Mouse (Mus musculus): ENCODE measurements around the gene Ttc25. TPM values are rescaled to one million over a fixed set of nuclear protein-coding genes. Genes with fewer than 3 reads are reported as not detected.

Gene Ttc25
- polyA plus RNA-seq, 1 experiment: 0.71 TPM

DNA sequence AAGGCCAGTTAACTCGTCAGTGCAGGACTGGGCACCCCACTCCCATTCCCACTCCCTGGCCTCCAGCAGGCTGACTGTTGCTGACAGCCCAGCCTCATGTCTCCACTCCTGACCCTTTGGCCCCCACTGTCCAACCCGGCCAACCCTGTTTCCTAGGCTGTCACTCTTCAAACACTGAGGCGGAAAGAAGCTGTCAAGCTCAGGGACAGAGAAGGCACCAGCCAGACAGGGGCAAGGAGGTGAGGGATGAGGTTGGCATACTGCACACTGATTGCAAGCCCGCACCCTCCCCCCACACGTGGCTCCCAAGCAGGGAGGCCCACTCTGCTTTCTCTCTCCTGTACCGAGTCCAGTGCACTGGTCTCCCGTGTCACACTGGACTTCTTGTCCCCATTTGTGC, 26.2 kb upstream of the Ttc25 start:
- no peak overlapping the region for H3K4me2 ChIP-seq (ENCODE audit: low read depth)
- H3K27me3 ChIP-seq (ENCODE audit: control insufficient read depth, insufficient read depth, insufficient read length): no peaks in the 10 kb centered on the region
- H3ac ChIP-seq (ENCODE audit: control insufficient read depth, insufficient read length): no peak overlapping the region
- peaks cover 20% of the 10 kb centered on the region for H3K79me2 ChIP-seq (ENCODE audit: control insufficient read depth, insufficient read depth)
- H3K4me3 ChIP-seq: no peak overlapping the region
- peaks cover 70% of the 10 kb centered on the region for H3K36me3 ChIP-seq (ENCODE audit: control insufficient read depth, insufficient read depth)
- TF ChIP-seq POLR2AphosphoS2 (IDR thresholded peaks at IDR 0.05; ENCODE audit: insufficient read length, low read depth) (no peak), POLR2A (IDR thresholded peaks at IDR 0.05; ENCODE audit: insufficient read length, low read depth) (no peak), MYOD1 (IDR thresholded peaks at IDR 0.05; ENCODE audit: control insufficient read depth in 1 of 3, insufficient read length in 2 of 3, low read depth in 2 of 3) (no peak), MAX (IDR thresholded peaks at IDR 0.05; ENCODE audit: low read depth) (no peak), E2F4 (IDR thresholded peaks at IDR 0.05; ENCODE audit: insufficient read depth) (no peak), SRF (IDR thresholded peaks at IDR 0.05; ENCODE audit: control insufficient read depth, insufficient read length, low read depth) (no peak), TCF3 (IDR thresholded peaks at IDR 0.05; ENCODE audit: insufficient read length, low read depth) (no peak), CEBPB (IDR thresholded peaks at IDR 0.05; ENCODE audit: insufficient read depth, poor library complexity, severe bottlenecking) (no peak), USF1 (IDR thresholded peaks at IDR 0.05; ENCODE audit: low read depth) (no peak), MYOG (IDR thresholded peaks at IDR 0.05; ENCODE audit: control insufficient read depth in 1 of 3, insufficient read depth in 1 of 3, insufficient read length in 2 of 3, low read depth in 2 of 3) (no peak), REST (IDR thresholded peaks at IDR 0.05; ENCODE audit: insufficient read depth, insufficient read length) (no peak), TCF12 (IDR thresholded peaks at IDR 0.05; ENCODE audit: insufficient read depth, poor library complexity, severe bottlenecking) (no peak)

- Histone ChIP-seq H3K27me3 (ENCODE audit: control insufficient read depth, insufficient read depth, insufficient read length) (no peaks in the 10 kb centered on the region), H3ac (ENCODE audit: control insufficient read depth, insufficient read length) (no peak overlapping the region), H3K36me3 (ENCODE audit: control insufficient read depth, insufficient read depth) (peaks cover 60% of the 10 kb centered on the region), H3K79me2 (ENCODE audit: control insufficient read depth, insufficient read depth) (peaks cover 36% of the 10 kb centered on the region), H3K4me3 (no peak overlapping the region), H3K4me2 (ENCODE audit: low read depth) (no peak overlapping the region)
- no peak for TF ChIP-seq POLR2A (IDR thresholded peaks at IDR 0.05; ENCODE audit: insufficient read length, low read depth)
- no peak for TF ChIP-seq MAX (IDR thresholded peaks at IDR 0.05; ENCODE audit: low read depth)
- TF ChIP-seq SRF (IDR thresholded peaks at IDR 0.05; ENCODE audit: control insufficient read depth, insufficient read length, low read depth): no peak
- TF ChIP-seq E2F4 (IDR thresholded peaks at IDR 0.05; ENCODE audit: insufficient read depth): no peak
- no peak for TF ChIP-seq MYOG (IDR thresholded peaks at IDR 0.05; ENCODE audit: control insufficient read depth in 1 of 3, insufficient read depth in 1 of 3, insufficient read length in 2 of 3, low read depth in 2 of 3)
- no peak for TF ChIP-seq TCF3 (IDR thresholded peaks at IDR 0.05; ENCODE audit: insufficient read length, low read depth)
- TF ChIP-seq REST (IDR thresholded peaks at IDR 0.05; ENCODE audit: insufficient read depth, insufficient read length): no peak
- TF ChIP-seq USF1 (IDR thresholded peaks at IDR 0.05; ENCODE audit: low read depth): no peak
- TF ChIP-seq CEBPB (IDR thresholded peaks at IDR 0.05; ENCODE audit: insufficient read depth, poor library complexity, severe bottlenecking): no peak
- TF ChIP-seq MYOD1 (IDR thresholded peaks at IDR 0.05; ENCODE audit: control insufficient read depth in 1 of 3, insufficient read length in 2 of 3, low read depth in 2 of 3): no peak
- no peak for TF ChIP-seq POLR2AphosphoS2 (IDR thresholded peaks at IDR 0.05; ENCODE audit: insufficient read length, low read depth)
- TF ChIP-seq TCF12 (IDR thresholded peaks at IDR 0.05; ENCODE audit: insufficient read depth, poor library complexity, severe bottlenecking): no peak
These were observed 24.6 kb upstream of the Ttc25 start for GRCm38 (mm10) chr11:100520838-100521237.

GRCm38 (mm10) chr11:100524358-100524757, 21.0 kb upstream of the Ttc25 start:
- H3K36me3 ChIP-seq (ENCODE audit: control insufficient read depth, insufficient read depth): peaks cover 43% of the 10 kb centered on the region
- no peak overlapping the region for H3ac ChIP-seq (ENCODE audit: control insufficient read depth, insufficient read length)
- TF ChIP-seq MYOD1 (IDR thresholded peaks at IDR 0.05; ENCODE audit: control insufficient read depth in 1 of 3, insufficient read length in 2 of 3, low read depth in 2 of 3): no peak
- TF ChIP-seq POLR2A (IDR thresholded peaks at IDR 0.05; ENCODE audit: insufficient read length, low read depth): no peak
- no peak for TF ChIP-seq E2F4 (IDR thresholded peaks at IDR 0.05; ENCODE audit: insufficient read depth)
- TF ChIP-seq MAX (IDR thresholded peaks at IDR 0.05; ENCODE audit: low read depth): no peak
- no peak for TF ChIP-seq MYOG (IDR thresholded peaks at IDR 0.05; ENCODE audit: control insufficient read depth in 1 of 3, insufficient read depth in 1 of 3, insufficient read length in 2 of 3, low read depth in 2 of 3)
- no peak for TF ChIP-seq REST (IDR thresholded peaks at IDR 0.05; ENCODE audit: insufficient read depth, insufficient read length)
- no peak for TF ChIP-seq USF1 (IDR thresholded peaks at IDR 0.05; ENCODE audit: low read depth)
- TF ChIP-seq POLR2AphosphoS2 (IDR thresholded peaks at IDR 0.05; ENCODE audit: insufficient read length, low read depth): no peak
- no peak for TF ChIP-seq TCF3 (IDR thresholded peaks at IDR 0.05; ENCODE audit: insufficient read length, low read depth)
- no peak for TF ChIP-seq TCF12 (IDR thresholded peaks at IDR 0.05; ENCODE audit: insufficient read depth, poor library complexity, severe bottlenecking)
- no peak for TF ChIP-seq SRF (IDR thresholded peaks at IDR 0.05; ENCODE audit: control insufficient read depth, insufficient read length, low read depth)
- no peak for TF ChIP-seq CEBPB (IDR thresholded peaks at IDR 0.05; ENCODE audit: insufficient read depth, poor library complexity, severe bottlenecking)
- peaks cover 53% of the 10 kb centered on the region for H3K79me2 ChIP-seq (ENCODE audit: control insufficient read depth, insufficient read depth)
- peak overlapping the region; percentile 98 for H3K4me2 ChIP-seq (ENCODE audit: low read depth)
- H3K4me3 ChIP-seq: no peak overlapping the region
- H3K27me3 ChIP-seq (ENCODE audit: control insufficient read depth, insufficient read depth, insufficient read length): no peaks in the 10 kb centered on the region

DNA sequence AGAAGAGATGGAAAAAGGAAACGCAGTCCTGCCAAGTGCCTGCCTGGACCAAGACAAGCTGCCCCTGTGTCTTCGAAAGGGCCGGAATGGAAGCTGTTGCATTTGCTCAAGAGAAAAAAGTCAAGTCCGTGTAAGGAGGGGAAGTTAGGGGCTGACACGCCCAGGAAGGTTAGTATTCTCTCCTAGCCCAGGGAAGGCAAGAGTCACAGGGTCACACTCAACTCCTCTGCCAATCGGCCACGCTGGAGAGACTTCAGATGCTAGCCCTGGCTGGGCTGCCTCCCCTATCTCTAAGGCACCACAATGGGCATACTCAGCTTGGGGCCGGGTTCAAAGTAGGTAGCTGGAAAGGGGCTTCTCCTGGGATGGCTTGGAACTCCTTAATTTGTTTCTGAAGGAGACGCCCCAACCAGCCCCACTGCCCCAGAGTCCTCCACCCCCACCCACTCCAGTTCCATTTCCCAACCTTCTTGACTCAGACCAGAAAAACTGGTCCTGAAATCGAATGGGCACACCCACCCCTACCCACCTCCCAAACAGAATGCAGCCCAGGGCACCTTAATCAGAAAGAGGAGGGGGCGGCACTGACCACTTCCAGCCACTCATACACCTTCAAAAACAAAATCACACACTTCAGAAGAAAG, 20.3 kb upstream of the Ttc25 start:
- Histone ChIP-seq H3K36me3 (ENCODE audit: control insufficient read depth, insufficient read depth) (peaks cover 36% of the 10 kb centered on the region), H3K79me2 (ENCODE audit: control insufficient read depth, insufficient read depth) (peaks cover 53% of the 10 kb centered on the region), H3ac (ENCODE audit: control insufficient read depth, insufficient read length) (no peak overlapping the region), H3K27me3 (ENCODE audit: control insufficient read depth, insufficient read depth, insufficient read length) (no peaks in the 10 kb centered on the region), H3K4me3 (peak overlapping the region; percentile 98), H3K4me2 (ENCODE audit: low read depth) (peak overlapping the region; percentile 98)
- TF ChIP-seq TCF12 (IDR thresholded peaks at IDR 0.05; ENCODE audit: insufficient read depth, poor library complexity, severe bottlenecking): no peak
- no peak for TF ChIP-seq USF1 (IDR thresholded peaks at IDR 0.05; ENCODE audit: low read depth)
- no peak for TF ChIP-seq MYOD1 (IDR thresholded peaks at IDR 0.05; ENCODE audit: control insufficient read depth in 1 of 3, insufficient read length in 2 of 3, low read depth in 2 of 3)
- TF ChIP-seq POLR2A (IDR thresholded peaks at IDR 0.05; ENCODE audit: insufficient read length, low read depth): no peak
- TF ChIP-seq POLR2AphosphoS2 (IDR thresholded peaks at IDR 0.05; ENCODE audit: insufficient read length, low read depth): no peak
- no peak for TF ChIP-seq E2F4 (IDR thresholded peaks at IDR 0.05; ENCODE audit: insufficient read depth)
